Mouse (Mus musculus) embryonic facial prominence, embryonic 15.5 days (tissue): ENCODE results near the gene Scand1. TPM values are rescaled to one million over a fixed set of nuclear protein-coding genes. Genes with fewer than 3 reads are reported as not detected.

Experiments
- ATAC-seq: fragments of 200-750 bp; cut with Nextera tagmentation; 2 replicates; pipeline ENCODE4 v1.8.0; 2017; ENCODE audit warnings: low read depth, moderate TSS enrichment; ENCODE audit not compliant: insufficient number of reproducible peaks, low FRiP score, low TSS enrichment
- H3K27ac ChIP-seq: fragments of 300-500 bp; sonication (generic); replicated peaks from 2 replicates; pipeline ENCODE4 v1.5.1; 2015; ENCODE audit warnings: mild to moderate bottlenecking, inconsistent platforms
- H3K27me3 ChIP-seq: fragments of 300-500 bp; sonication (generic); 2 replicates; pipeline ENCODE4 v1.6.1; 2015; ENCODE audit warnings: inconsistent platforms
- H3K36me3 ChIP-seq: fragments of 300-500 bp; sonication (generic); 2 replicates; pipeline ENCODE4 v1.6.1; 2015; ENCODE audit warnings: mild to moderate bottlenecking, inconsistent platforms
- H3K4me1 ChIP-seq: fragments of 300-500 bp; sonication (generic); 2 replicates; pipeline ENCODE4 v1.6.1; 2015; ENCODE audit warnings: inconsistent platforms
- H3K4me2 ChIP-seq: fragments of 300-500 bp; sonication (generic); replicated peaks from 2 replicates; pipeline ENCODE4 v1.6.1; 2015; ENCODE audit warnings: mild to moderate bottlenecking, inconsistent platforms
- H3K4me3 ChIP-seq: fragments of 300-500 bp; sonication (generic); replicated peaks from 2 replicates; pipeline ENCODE4 v1.5.1; 2015; ENCODE audit warnings: mild to moderate bottlenecking, inconsistent platforms
- H3K9ac ChIP-seq: fragments of 300-500 bp; sonication (generic); 2 replicates; pipeline ENCODE4 v1.6.1; 2015; ENCODE audit warnings: inconsistent platforms
- H3K9me3 ChIP-seq: fragments of 300-500 bp; sonication (generic); replicated peaks from 2 replicates; pipeline ENCODE4 v1.6.1; 2016; ENCODE audit warnings: inconsistent platforms
- WGBS: fragments of 180-500 bp; shearing (Covaris S2); methylation state at CpG from one replicate; pipeline ENCODE4 v1.1.7; 2015; 5-methylcytosine and 5-hydroxymethylcytosine counted together
- polyA plus RNA-seq: library from polyadenylated mRNA; unstranded; fragments of >200 nt; fragmentation: Nextera tagmentation; extraction: Ambion mirVana; gene quantifications from 2 replicates; pipeline ENCODE4 v1.2.1, GENCODE M21; 2015

Gene Scand1
- polyA plus RNA-seq: 80.1 and 84.4 TPM in 2 replicates

DNA sequence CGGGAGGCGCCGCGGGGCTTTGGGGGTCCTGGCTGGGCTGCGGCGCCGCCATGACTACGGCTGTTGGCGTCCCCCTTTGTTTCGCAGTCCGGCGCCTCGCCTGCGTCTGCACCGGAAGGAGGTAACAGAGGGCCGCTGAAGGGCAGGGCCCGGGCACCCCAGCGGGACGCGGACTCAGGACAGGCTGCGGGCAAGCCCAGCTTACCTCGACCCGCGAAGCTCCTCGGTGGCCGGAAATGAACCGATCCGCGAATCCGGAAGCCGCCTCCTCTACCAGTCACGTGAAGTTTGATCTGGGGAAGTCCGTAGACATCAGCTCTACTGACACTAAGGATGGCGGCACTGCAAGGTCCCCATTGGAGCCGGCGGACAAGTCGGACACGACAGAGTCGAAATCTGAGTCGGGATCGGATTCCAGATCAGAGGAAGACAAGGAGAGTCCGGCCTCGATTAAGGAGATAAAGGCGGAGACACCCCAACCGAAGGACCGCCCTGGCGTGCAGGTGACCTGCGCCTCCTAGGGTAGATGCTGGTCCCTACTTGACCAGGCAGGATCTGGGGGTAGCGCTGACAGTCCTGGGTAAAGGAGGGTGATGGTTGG is at the start of gene Scand1, which contains the start of gene Cnbd2:
TSS of gene Scand1 (minus strand) at position 408 of the 601 bp plus-strand sequence.
TSS of gene Cnbd2 (plus strand) at position 3 of the 601 bp plus-strand sequence.
- peak within 1 kb of the TSS; percentile 92 for H3K4me3 ChIP-seq
- 0% methylated on average over 49 of the region's 49 CpGs for WGBS
- peak; percentile 89 for ATAC-seq
- H3K27ac ChIP-seq: peak within 1 kb of the TSS; percentile 97
- H3K4me1 ChIP-seq: peaks cover 11% of the 10 kb centered on the region; the same call in 1 of the 2 replicates
- peaks cover 11% of the 10 kb centered on the region; the same call in 1 of the 2 replicates for H3K36me3 ChIP-seq
- no peaks in the 10 kb centered on the region for H3K27me3 ChIP-seq
- peak within 1 kb of the TSS; percentile 88 for H3K9ac ChIP-seq
- H3K9me3 ChIP-seq: no peaks in the 10 kb centered on the region
- peak within 1 kb of the TSS; percentile 78 for H3K4me2 ChIP-seq

DNA sequence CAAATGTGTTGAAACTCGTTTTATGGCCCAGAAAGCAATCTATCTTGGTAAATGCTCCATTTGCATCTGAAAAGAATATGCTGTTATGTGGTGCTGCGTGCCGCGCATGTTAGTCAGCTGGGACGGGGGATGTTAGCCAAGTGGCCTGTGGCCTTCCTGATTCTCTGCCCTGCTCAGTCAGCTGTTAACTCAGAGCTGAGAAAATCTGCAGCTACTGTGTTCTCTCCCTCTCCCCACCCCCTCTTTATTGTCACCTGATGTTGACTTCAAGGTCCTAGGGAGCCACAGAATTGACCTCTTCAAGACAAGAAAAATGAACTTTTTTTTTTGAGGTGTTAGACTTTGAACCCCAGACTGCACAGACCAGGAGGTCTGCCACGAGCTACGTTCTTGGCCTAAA is 43.5 kb upstream of the Scand1 start:
- Histone ChIP-seq H3K9me3 (no peaks in the 10 kb centered on the region), H3K27me3 (no peaks in the 10 kb centered on the region), H3K36me3 (no peaks in the 10 kb centered on the region), H3K27ac (no peak overlapping the region), H3K4me3 (no peak overlapping the region), H3K4me1 (no peaks in the 10 kb centered on the region), H3K4me2 (no peak overlapping the region), H3K9ac (no peak overlapping the region)
- ATAC-seq: no peak
- WGBS: 62% methylated on average over 7 of the region's 7 CpGs

DNA sequence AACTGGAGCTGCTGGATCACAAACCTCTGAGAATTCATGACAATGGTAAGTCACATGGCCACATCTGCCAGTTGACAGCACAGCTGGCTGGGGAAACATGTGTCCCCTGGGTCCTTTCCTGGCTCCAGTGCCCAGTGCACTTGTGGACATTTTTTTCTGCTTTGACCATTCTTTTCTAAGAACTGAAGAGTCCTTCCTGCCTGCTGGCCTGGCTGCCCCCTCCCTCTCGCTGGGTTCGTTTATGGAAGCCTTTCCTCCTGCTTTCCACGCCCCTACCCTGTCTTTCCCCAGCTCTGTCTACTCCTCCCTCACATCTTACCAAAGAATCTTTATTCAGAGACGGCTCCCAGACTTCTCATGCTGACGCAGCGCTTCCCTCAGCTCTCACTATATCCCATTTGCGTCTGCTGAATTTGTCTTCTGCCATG is 40.8 kb upstream of the Scand1 start:
- no peaks in the 10 kb centered on the region for H3K27me3 ChIP-seq
- WGBS: 28% methylated on average over 7 of the region's 7 CpGs
- no peak overlapping the region for H3K27ac ChIP-seq
- H3K9ac ChIP-seq: no peak overlapping the region
- H3K9me3 ChIP-seq: no peaks in the 10 kb centered on the region
- ATAC-seq: no peak
- no peak overlapping the region for H3K4me3 ChIP-seq
- H3K36me3 ChIP-seq: no peaks in the 10 kb centered on the region
- no peak overlapping the region for H3K4me2 ChIP-seq
- no peaks in the 10 kb centered on the region for H3K4me1 ChIP-seq

DNA sequence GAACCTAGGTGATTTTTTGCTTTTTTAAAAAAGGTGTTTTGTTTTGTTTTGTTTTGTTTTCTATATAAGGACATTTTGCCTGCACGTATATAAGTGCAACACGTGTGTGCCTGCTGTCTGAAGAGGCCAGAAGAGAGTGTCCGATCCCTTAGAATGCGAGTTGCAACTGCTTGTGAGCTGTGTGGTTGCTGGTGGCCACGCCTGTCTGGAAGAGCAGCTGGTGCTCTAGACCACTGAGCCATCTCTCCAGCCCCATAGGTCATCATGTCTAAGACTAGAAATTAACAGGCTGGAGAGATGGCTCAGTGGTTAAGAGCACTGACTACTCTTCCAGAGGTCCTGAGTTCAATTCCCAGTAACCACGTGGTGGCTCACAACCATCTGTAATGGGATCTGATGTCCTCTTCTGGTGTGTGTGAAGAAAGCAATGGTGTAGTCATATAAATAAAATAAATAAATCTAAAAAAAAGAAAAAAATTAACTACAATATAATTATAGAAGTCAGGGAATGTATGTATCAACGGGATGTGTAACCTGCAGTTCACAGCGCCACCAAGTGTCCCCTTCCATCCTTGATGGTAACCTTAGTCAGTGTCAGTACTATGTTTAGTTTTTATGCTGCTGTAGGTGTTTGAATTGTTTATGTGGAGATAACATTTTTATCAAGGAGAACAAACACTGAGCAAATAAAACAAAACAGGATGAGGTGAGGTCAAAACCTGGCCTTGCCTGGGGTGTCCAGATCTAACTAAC is 40.1 kb upstream of the Scand1 start:
- Histone ChIP-seq H3K4me3 (no peak overlapping the region), H3K4me2 (no peak overlapping the region), H3K27ac (no peak overlapping the region), H3K27me3 (no peaks in the 10 kb centered on the region), H3K36me3 (no peaks in the 10 kb centered on the region), H3K9ac (no peak overlapping the region), H3K4me1 (no peaks in the 10 kb centered on the region), H3K9me3 (no peaks in the 10 kb centered on the region)
- WGBS: 65% methylated on average over 8 of the region's 8 CpGs
- ATAC-seq: no peak

DNA sequence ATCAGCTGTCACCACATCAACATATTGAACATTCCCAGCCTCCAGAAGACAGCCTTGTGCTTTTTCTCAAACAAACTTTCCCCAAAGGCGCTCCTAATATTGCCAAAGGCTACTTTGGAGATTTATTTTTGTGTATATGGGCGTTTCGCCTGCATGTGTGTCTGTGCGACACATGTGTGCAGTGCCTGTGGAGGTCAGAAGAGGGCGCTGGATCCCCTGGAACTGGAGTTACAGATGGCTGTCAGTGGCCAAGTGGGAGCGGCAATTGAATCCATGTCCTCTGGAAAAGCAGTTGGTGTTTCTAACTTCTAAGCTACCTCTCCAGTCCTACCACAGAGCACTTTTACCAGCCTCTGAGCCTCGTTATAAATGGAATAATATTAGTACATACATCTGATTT is 38.7 kb upstream of the Scand1 start:
- Histone ChIP-seq H3K4me3 (no peak overlapping the region), H3K4me2 (no peak overlapping the region), H3K36me3 (no peaks in the 10 kb centered on the region), H3K9me3 (no peaks in the 10 kb centered on the region), H3K27me3 (no peaks in the 10 kb centered on the region), H3K9ac (no peak overlapping the region), H3K4me1 (no peaks in the 10 kb centered on the region), H3K27ac (no peak overlapping the region)
- no peak for ATAC-seq
- 81% methylated on average over 7 of the region's 7 CpGs for WGBS

DNA sequence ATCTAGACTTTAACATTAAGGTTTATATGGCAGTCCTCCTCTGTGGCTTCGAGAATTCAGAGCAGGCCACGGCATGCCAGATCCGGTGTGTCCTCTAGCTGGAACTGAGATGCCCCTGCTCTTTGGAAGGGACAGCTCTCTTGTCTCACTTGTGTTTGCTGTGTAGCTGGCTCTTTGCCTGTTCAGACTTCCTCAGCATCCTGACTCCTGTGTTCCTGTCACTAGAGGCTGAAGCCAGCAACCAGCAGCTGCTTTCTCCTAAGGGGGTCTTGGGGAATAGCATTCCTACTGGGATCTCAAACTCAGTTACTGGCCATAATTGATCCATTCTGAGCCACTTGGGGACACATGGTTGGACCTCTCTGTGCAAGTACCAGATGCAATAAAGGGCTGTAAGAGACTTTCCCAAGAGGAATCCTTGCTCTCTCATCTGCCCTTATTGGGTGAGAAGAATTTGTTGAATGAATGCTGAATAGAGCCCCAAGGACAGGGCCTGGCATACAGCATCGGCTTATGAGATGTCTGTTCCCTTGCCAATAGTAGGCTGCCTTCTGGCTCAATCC is 36.9 kb upstream of the Scand1 start:
- no peak overlapping the region for H3K4me3 ChIP-seq
- H3K27ac ChIP-seq: no peak overlapping the region
- 72% methylated on average over 4 of the region's 4 CpGs for WGBS
- no peaks in the 10 kb centered on the region for H3K9me3 ChIP-seq
- ATAC-seq: no peak
- H3K4me2 ChIP-seq: no peak overlapping the region
- H3K27me3 ChIP-seq: no peaks in the 10 kb centered on the region
- H3K9ac ChIP-seq: no peak overlapping the region
- H3K36me3 ChIP-seq: no peaks in the 10 kb centered on the region
- no peaks in the 10 kb centered on the region for H3K4me1 ChIP-seq

DNA sequence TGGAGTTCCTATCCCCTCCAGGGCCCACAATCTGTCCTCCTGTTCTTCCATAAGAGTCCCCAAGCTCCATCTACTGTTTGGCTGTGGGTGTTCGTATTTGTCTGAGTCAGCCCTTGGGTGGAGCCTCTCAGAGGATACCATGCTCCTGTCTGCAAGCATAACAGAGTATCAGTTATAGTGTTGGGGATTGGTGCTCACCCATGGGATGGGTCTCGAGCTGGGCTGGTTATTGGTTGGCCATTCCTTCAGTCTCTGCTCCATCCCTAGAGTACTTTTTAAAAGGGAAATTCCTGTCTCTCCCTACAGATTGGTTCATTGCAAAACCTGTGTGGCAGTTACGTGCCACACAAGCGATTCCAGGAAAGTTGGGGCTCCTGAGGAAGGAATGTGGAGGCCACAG is 36.3 kb upstream of the Scand1 start:
- no peak overlapping the region for H3K27ac ChIP-seq
- H3K9me3 ChIP-seq: no peaks in the 10 kb centered on the region
- ATAC-seq: no peak
- H3K4me2 ChIP-seq: no peak overlapping the region
- no peaks in the 10 kb centered on the region for H3K27me3 ChIP-seq
- H3K4me1 ChIP-seq: no peaks in the 10 kb centered on the region
- no peak overlapping the region for H3K9ac ChIP-seq
- WGBS: 79% methylated on average over 4 of the region's 4 CpGs
- no peaks in the 10 kb centered on the region for H3K36me3 ChIP-seq
- no peak overlapping the region for H3K4me3 ChIP-seq

DNA sequence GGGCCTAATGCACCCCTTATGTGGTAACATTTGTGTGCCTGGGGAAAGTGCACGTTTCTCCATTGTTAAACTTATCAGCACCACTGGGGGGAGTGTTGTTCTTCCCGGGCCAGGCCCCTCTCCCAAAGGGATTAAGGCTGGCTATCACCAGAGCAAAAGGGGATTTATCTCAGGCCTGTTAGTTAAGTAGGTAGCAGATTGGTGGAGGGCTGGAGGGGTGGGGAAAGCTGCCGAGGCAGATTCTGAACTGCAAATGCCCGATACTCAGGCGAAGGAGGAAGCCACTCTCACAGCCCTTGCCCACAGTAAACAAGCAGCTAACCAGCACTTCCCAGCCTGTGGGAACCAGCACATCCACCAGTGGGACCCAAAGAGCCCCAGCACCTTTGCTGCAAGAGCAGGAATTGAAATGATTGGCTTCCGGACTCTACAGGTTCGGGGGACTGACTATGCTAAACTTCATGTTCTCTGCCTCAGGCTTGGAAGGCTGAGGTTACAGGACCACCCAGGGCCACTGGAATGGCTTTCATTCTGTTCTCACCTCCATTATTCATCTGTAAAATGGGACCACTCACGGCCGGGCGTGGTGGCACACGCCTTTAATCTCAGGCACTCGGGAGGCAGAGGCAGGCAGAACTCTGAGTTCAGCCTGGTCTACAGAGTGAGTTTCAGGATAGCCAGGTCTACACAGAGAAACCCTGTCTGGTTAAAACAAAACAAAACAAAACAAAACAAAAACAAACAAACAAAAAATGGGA is 32.5 kb upstream of the Scand1 start:
- ATAC-seq: no peak
- WGBS: 56% methylated on average over 12 of the region's 12 CpGs

DNA sequence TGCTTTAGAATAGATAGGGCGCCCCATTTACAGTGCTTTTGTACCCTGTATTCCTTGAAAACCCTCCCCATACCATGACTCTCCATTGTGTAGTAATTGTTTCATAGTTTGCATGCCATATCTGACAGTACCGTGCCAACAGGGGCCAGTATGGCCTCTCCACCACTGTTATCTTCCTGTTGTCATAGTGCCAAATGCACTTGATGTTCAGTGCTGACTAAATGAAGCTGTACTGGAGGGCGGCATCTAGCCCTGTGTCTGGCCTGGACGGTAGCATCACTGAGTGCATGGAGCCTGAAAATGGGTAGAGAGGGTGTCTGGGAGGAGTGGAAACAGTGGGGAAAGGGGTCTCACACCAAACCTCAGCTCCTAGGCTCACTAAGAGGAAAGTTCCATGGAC is 27.6 kb upstream of the Scand1 start:
- ATAC-seq: no peak
- no peak overlapping the region for H3K4me2 ChIP-seq
- no peaks in the 10 kb centered on the region for H3K36me3 ChIP-seq
- H3K27ac ChIP-seq: no peak overlapping the region
- 93% methylated on average over 4 of the region's 4 CpGs for WGBS
- H3K9me3 ChIP-seq: no peaks in the 10 kb centered on the region
- no peak overlapping the region for H3K9ac ChIP-seq
- H3K27me3 ChIP-seq: no peaks in the 10 kb centered on the region
- no peaks in the 10 kb centered on the region for H3K4me1 ChIP-seq
- H3K4me3 ChIP-seq: no peak overlapping the region

More for the DNA sequence above, 32.5 kb upstream of the Scand1 start:
- H3K4me2 ChIP-seq: no peak overlapping the region
- H3K4me3 ChIP-seq: no peak overlapping the region
- no peaks in the 10 kb centered on the region for H3K36me3 ChIP-seq
- H3K27me3 ChIP-seq: no peaks in the 10 kb centered on the region
- H3K9me3 ChIP-seq: no peaks in the 10 kb centered on the region
- no peak overlapping the region for H3K9ac ChIP-seq
- no peaks in the 10 kb centered on the region for H3K4me1 ChIP-seq
- H3K27ac ChIP-seq: no peak overlapping the region

DNA sequence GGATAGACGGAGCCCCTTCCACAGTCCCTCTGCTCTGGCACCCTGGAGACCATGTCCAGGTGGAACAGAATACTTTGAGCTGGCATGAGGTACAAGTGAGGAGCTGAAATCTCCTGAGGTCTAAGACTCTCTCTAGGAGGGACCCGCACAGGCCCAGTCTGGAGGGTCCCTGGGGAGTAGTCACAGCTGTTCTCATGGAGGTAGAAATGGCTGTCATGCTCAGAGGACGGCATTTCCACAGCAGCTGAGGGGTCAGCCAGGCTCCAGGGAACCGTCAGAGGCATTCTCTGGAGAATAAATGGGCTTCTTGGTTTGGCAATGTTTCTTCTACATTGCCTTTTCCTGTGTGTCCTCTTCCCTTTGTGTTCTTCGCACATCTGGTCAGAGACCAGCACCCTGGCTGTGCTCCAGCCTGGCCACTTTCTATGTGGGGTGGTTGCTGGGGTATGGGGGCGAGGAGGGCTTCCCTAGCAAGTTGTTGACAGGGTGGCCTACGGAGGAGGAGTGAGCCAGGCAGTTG is 19.0 kb upstream of the Scand1 start:
- Histone ChIP-seq H3K9me3 (no peaks in the 10 kb centered on the region), H3K4me1 (no peaks in the 10 kb centered on the region), H3K9ac (no peak overlapping the region), H3K27me3 (no peaks in the 10 kb centered on the region), H3K4me3 (no peak overlapping the region), H3K4me2 (no peak overlapping the region), H3K36me3 (no peaks in the 10 kb centered on the region; the same call in 1 of the 2 replicates), H3K27ac (no peak overlapping the region)
- WGBS: 77% methylated on average over 7 of the region's 7 CpGs
- no peak for ATAC-seq

DNA sequence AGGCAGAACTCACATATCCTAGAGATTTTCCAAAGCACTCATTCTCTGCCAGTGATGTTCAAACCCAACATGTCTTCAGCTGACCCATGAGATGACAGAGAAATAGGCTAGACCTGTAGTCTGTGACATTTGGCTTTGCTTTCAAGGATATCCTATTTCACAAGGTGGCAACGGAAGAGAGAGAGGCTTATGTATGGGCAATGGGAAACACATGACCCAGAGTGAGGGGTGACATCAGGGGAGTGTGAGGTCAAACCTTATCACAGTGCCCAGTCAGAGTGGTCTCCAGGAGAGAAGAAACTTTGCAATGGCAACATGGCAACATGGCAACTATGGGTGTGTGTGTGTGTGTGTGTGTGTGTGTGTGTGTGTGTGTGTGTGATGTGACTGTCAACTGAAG is 18.2 kb upstream of the Scand1 start:
- no peak for ATAC-seq
- no peak overlapping the region for H3K9ac ChIP-seq
- no peak overlapping the region for H3K4me2 ChIP-seq
- no peaks in the 10 kb centered on the region for H3K4me1 ChIP-seq
- no peaks in the 10 kb centered on the region; the same call in 1 of the 2 replicates for H3K36me3 ChIP-seq
- no peak overlapping the region for H3K27ac ChIP-seq
- H3K9me3 ChIP-seq: no peaks in the 10 kb centered on the region
- no peaks in the 10 kb centered on the region for H3K27me3 ChIP-seq
- WGBS: 34% methylated on average over 1 of the region's 1 CpGs
- no peak overlapping the region for H3K4me3 ChIP-seq
